Mouse (Mus musculus): Measurements from ENCODE around the gene Crk.

The Crk gene

GRCm38 (mm10) chr11:75655621-75656545 lies 23.2 kb upstream of the Crk start:
- DNase-seq (ENCODE audit: low spot score), result peak; percentile 84

- DNase-seq (ENCODE audit: low spot score), result no peak
These were observed 22.2 kb upstream of the Crk start for GRCm38 (mm10) chr11:75656621-75657590.

- no peak for DNase-seq (ENCODE audit: low spot score)
These were observed 21.2 kb upstream of the Crk start for GRCm38 (mm10) chr11:75657841-75658240.

- DNase-seq (ENCODE audit: low spot score), result no peak
These were observed 20.7 kb upstream of the Crk start for GRCm38 (mm10) chr11:75658311-75658710.

- DNase-seq (ENCODE audit: low spot score), result no peak
These were observed 19.9 kb upstream of the Crk start for GRCm38 (mm10) chr11:75658996-75659750.

- DNase-seq (ENCODE audit: low spot score), result no peak
These were observed 18.9 kb upstream of the Crk start for GRCm38 (mm10) chr11:75660081-75660590.

GRCm38 (mm10) chr11:75660941-75661800 lies 17.9 kb upstream of the Crk start:
- DNase-seq (ENCODE audit: low spot score), result no peak

- DNase-seq (ENCODE audit: low spot score), result no peak
These were observed 16.9 kb upstream of the Crk start for GRCm38 (mm10) chr11:75662131-75662530.

- DNase-seq (ENCODE audit: low spot score), result no peak
These were observed 12.8 kb upstream of the Crk start for GRCm38 (mm10) chr11:75666296-75666695.

- DNase-seq (ENCODE audit: low spot score), result no peak
These were observed 10.4 kb upstream of the Crk start for GRCm38 (mm10) chr11:75668621-75669020.

GRCm38 (mm10) chr11:75669176-75669852 lies 9.7 kb upstream of the Crk start:
- DNase-seq (ENCODE audit: low spot score), result no peak

GRCm38 (mm10) chr11:75669853-75670200 lies 9.2 kb upstream of the Crk start:
- DNase-seq (ENCODE audit: low spot score), result no peak

GRCm38 (mm10) chr11:75671426-75672180 lies 7.5 kb upstream of the Crk start:
- no peak for DNase-seq (ENCODE audit: low spot score)

GRCm38 (mm10) chr11:75673411-75673810 lies 5.6 kb upstream of the Crk start:
- DNase-seq (ENCODE audit: low spot score), result no peak

- DNase-seq (ENCODE audit: low spot score), result no peak
These were observed 4.2 kb upstream of the Crk start for GRCm38 (mm10) chr11:75674875-75675274.

GRCm38 (mm10) chr11:75677881-75678746 lies 945 bp upstream of the Crk start:
- DNase-seq (ENCODE audit: low spot score), result no peak

- DNase-seq (ENCODE audit: low spot score), result peak; percentile 58
These were observed 546 bp downstream of the Crk start for GRCm38 (mm10) chr11:75679439-75680171.

- DNase-seq (ENCODE audit: low spot score), result no peak
These were observed 5.4 kb downstream of the Crk start for GRCm38 (mm10) chr11:75684462-75684861.
